Mouse (Mus musculus) forebrain, embryonic 10.5 days (tissue): Measurements from ENCODE around the gene Orm1. TPM values are rescaled to one million over a fixed set of nuclear protein-coding genes. Genes with fewer than 3 reads are reported as not detected.
"Not testable (repeated sequence)": the region's sequence is repeated elsewhere in the genome, so short reads cannot be mapped to it uniquely, and the experiment has no call there.

ENCODE experiments used
- DNase-seq: peaks from one replicate; pipeline ENCODE4 v3.0.0-alpha.2; 2017; ENCODE audit warnings: low spot score; ENCODE audit errors: extremely low spot score
- H3K27ac ChIP-seq: fragments of 300-500 bp; sonication (generic); 2 replicates; pipeline ENCODE4 v1.5.1; 2016; ENCODE audit warnings: mild to moderate bottlenecking
- H3K27me3 ChIP-seq: fragments of 300-500 bp; sonication (generic); 2 replicates; pipeline ENCODE4 v1.6.1; 2016; ENCODE audit warnings: mild to moderate bottlenecking; ENCODE audit not compliant: poor library complexity, severe bottlenecking
- H3K36me3 ChIP-seq: fragments of 300-500 bp; sonication (generic); replicated peaks from 2 replicates; pipeline ENCODE4 v1.6.1; 2016; ENCODE audit warnings: mild to moderate bottlenecking, moderate library complexity
- H3K4me1 ChIP-seq: fragments of 300-500 bp; sonication (generic); 2 replicates; pipeline ENCODE4 v1.6.1; 2016
- H3K4me3 ChIP-seq: fragments of 300-500 bp; sonication (generic); 2 replicates; pipeline ENCODE4 v1.5.1; 2016; ENCODE audit warnings: mild to moderate bottlenecking, moderate library complexity
- H3K9me3 ChIP-seq: fragments of 300-500 bp; sonication (generic); 2 replicates; pipeline ENCODE4 v1.6.1; 2016; ENCODE audit warnings: mild to moderate bottlenecking, moderate library complexity
- WGBS: fragments of 180-500 bp; shearing (Covaris S2); methylation state at CpG from one replicate; pipeline ENCODE4 v1.1.7; 2016; 5-methylcytosine and 5-hydroxymethylcytosine counted together
- polyA plus RNA-seq: library from polyadenylated mRNA; unstranded; fragments of >200 nt; fragmentation: Nextera tagmentation; extraction: Ambion mirVana; gene quantifications from 2 replicates; pipeline ENCODE4 v1.2.1, GENCODE M21; 2016

The Orm1 gene
- polyA plus RNA-seq, 1 experiment from 2014 or later: not detected

- peaks cover 35% of the 10 kb centered on the region for H3K36me3 ChIP-seq
- not testable (repeated sequence) for H3K9me3 ChIP-seq, H3K4me1 ChIP-seq, H3K27ac ChIP-seq, DNase-seq, H3K27me3 ChIP-seq, H3K4me3 ChIP-seq
- WGBS: 31% methylated on average over 3 of the region's 3 CpGs
Observed at GRCm38 (mm10) chr4:63319566-63319965, 24.8 kb upstream of the Orm1 start.

- peaks cover 33% of the 10 kb centered on the region for H3K36me3 ChIP-seq
- no peaks in the 10 kb centered on the region for H3K9me3 ChIP-seq
- H3K27me3 ChIP-seq: no peaks in the 10 kb centered on the region
- no peak for DNase-seq
- WGBS: 83% methylated on average over 8 of the region's 8 CpGs
- H3K4me1 ChIP-seq: no peaks in the 10 kb centered on the region
- no peak overlapping the region for H3K27ac ChIP-seq
- no peak overlapping the region for H3K4me3 ChIP-seq
Observed at GRCm38 (mm10) chr4:63323275-63323815, 21.0 kb upstream of the Orm1 start.

- 95% methylated on average over 4 of the region's 4 CpGs for WGBS
- H3K4me1 ChIP-seq: peaks cover 5% of the 10 kb centered on the region; the same call in 1 of the 2 replicates
- DNase-seq: no peak
- H3K27ac ChIP-seq: no peak overlapping the region
- no peak overlapping the region for H3K4me3 ChIP-seq
- H3K36me3 ChIP-seq: peaks cover 24% of the 10 kb centered on the region
- no peaks in the 10 kb centered on the region for H3K27me3 ChIP-seq
- H3K9me3 ChIP-seq: no peaks in the 10 kb centered on the region
Observed at GRCm38 (mm10) chr4:63333403-63333802, 11.0 kb upstream of the Orm1 start.

GRCm38 (mm10) chr4:63338414-63339076 lies 5.8 kb upstream of the Orm1 start:
- Histone ChIP-seq H3K9me3 (no peaks in the 10 kb centered on the region), H3K27me3 (no peaks in the 10 kb centered on the region), H3K4me1 (no peaks in the 10 kb centered on the region), H3K27ac (no peak overlapping the region), H3K4me3 (no peak overlapping the region), H3K36me3 (no peaks in the 10 kb centered on the region)
- 80% methylated on average over 3 of the region's 3 CpGs for WGBS
- DNase-seq: no peak

- Histone ChIP-seq H3K27me3 (no peaks in the 10 kb centered on the region), H3K4me1 (no peaks in the 10 kb centered on the region), H3K27ac (no peak overlapping the region), H3K36me3 (no peaks in the 10 kb centered on the region), H3K9me3 (no peaks in the 10 kb centered on the region), H3K4me3 (no peak overlapping the region)
- no peak for DNase-seq
- 73% methylated on average over 4 of the region's 4 CpGs for WGBS
Observed at GRCm38 (mm10) chr4:63342491-63342890, 1.9 kb upstream of the Orm1 start.

GRCm38 (mm10) chr4:63343608-63344007 lies 752 bp upstream of the Orm1 start:
- Histone ChIP-seq H3K4me1 (no peaks in the 10 kb centered on the region), H3K27ac (no peak overlapping the region), H3K27me3 (no peaks in the 10 kb centered on the region), H3K36me3 (no peaks in the 10 kb centered on the region), H3K4me3 (no peak overlapping the region), H3K9me3 (no peaks in the 10 kb centered on the region)
- WGBS: 80% methylated on average over 3 of the region's 3 CpGs
- no peak for DNase-seq

- DNase-seq: no peak
- Histone ChIP-seq H3K4me1 (no peaks in the 10 kb centered on the region), H3K4me3 (no peak overlapping the region), H3K27ac (no peak overlapping the region), H3K36me3 (no peaks in the 10 kb centered on the region), H3K9me3 (no peaks in the 10 kb centered on the region), H3K27me3 (no peaks in the 10 kb centered on the region)
Observed at GRCm38 (mm10) chr4:63345261-63345660, 901 bp downstream of the Orm1 start.

- H3K27ac ChIP-seq: no peak overlapping the region
- H3K36me3 ChIP-seq: no peaks in the 10 kb centered on the region
- DNase-seq: no peak
- 93% methylated on average over 4 of the region's 4 CpGs for WGBS
- no peaks in the 10 kb centered on the region for H3K27me3 ChIP-seq
- no peaks in the 10 kb centered on the region for H3K9me3 ChIP-seq
- H3K4me3 ChIP-seq: no peak overlapping the region
- H3K4me1 ChIP-seq: no peaks in the 10 kb centered on the region
Observed at GRCm38 (mm10) chr4:63346659-63347058, 2.3 kb downstream of the Orm1 start.

GRCm38 (mm10) chr4:63348524-63348923 lies 4.2 kb downstream of the Orm1 start:
- no peaks in the 10 kb centered on the region for H3K4me1 ChIP-seq
- no peak for DNase-seq
- no peak overlapping the region for H3K27ac ChIP-seq
- H3K27me3 ChIP-seq: no peaks in the 10 kb centered on the region
- WGBS: 80% methylated on average over 6 of the region's 6 CpGs
- no peaks in the 10 kb centered on the region for H3K36me3 ChIP-seq
- no peak overlapping the region for H3K4me3 ChIP-seq
- H3K9me3 ChIP-seq: no peaks in the 10 kb centered on the region

- H3K27ac ChIP-seq: no peak within 1 kb of the TSS
- no peaks in the 10 kb centered on the region for H3K27me3 ChIP-seq
- no peak for DNase-seq
- no peak within 1 kb of the TSS for H3K4me3 ChIP-seq
- H3K36me3 ChIP-seq: no peaks in the 10 kb centered on the region
- no peaks in the 10 kb centered on the region for H3K4me1 ChIP-seq
- no peaks in the 10 kb centered on the region for H3K9me3 ChIP-seq
- 79% methylated on average over 4 of the region's 4 CpGs for WGBS
Observed at GRCm38 (mm10) chr4:63355877-63356665, 11.7 kb downstream of the Orm1 start, which contains the start of gene Orm3. Gene Orm3 (plus strand): TSS chr4:63356162.

GRCm38 (mm10) chr4:63356981-63357570 lies 12.7 kb downstream of the Orm1 start:
- no peaks in the 10 kb centered on the region for H3K27me3 ChIP-seq
- no peak overlapping the region for H3K4me3 ChIP-seq
- H3K27ac ChIP-seq: no peak overlapping the region
- no peaks in the 10 kb centered on the region for H3K9me3 ChIP-seq
- no peaks in the 10 kb centered on the region for H3K36me3 ChIP-seq
- H3K4me1 ChIP-seq: no peaks in the 10 kb centered on the region
- WGBS: 66% methylated on average over 2 of the region's 2 CpGs
- DNase-seq: no peak

- 83% methylated on average over 6 of the region's 6 CpGs for WGBS
- H3K9me3 ChIP-seq: no peaks in the 10 kb centered on the region
- H3K27ac ChIP-seq: no peak overlapping the region
- no peak overlapping the region for H3K4me3 ChIP-seq
- no peaks in the 10 kb centered on the region for H3K27me3 ChIP-seq
- H3K4me1 ChIP-seq: no peaks in the 10 kb centered on the region
- H3K36me3 ChIP-seq: no peaks in the 10 kb centered on the region
- DNase-seq: no peak
Observed at GRCm38 (mm10) chr4:63359861-63360260, 15.5 kb downstream of the Orm1 start.

GRCm38 (mm10) chr4:63362150-63362549 lies 17.8 kb downstream of the Orm1 start, which contains the start of gene Orm2:
Gene Orm2 (plus strand): TSS chr4:63362449.
- Histone ChIP-seq H3K9me3 (no peaks in the 10 kb centered on the region), H3K4me1 (no peaks in the 10 kb centered on the region), H3K36me3 (0 out of 2 replicates have a peak, but pooled peaks cover under 1% of the 10 kb centered on the region), H3K27me3 (no peaks in the 10 kb centered on the region), H3K27ac (no peak within 1 kb of the TSS), H3K4me3 (no peak within 1 kb of the TSS)
- DNase-seq: no peak
- WGBS: 92% methylated on average over 5 of the region's 5 CpGs
